Mouse (Mus musculus): ENCODE data around the gene Ccdc144b. TPM values are rescaled to one million over a fixed set of nuclear protein-coding genes. Genes with fewer than 3 reads are reported as not detected.

Ccdc144b gene
- not detected for total RNA-seq (2022)

- no peak for DNase-seq (ENCODE audit: low spot score in 2 of 2)
Observed at GRCm38 (mm10) chr3:36053447-36053846, at the start of gene Ccdc144b. Ccdc144b (minus strand) TSS chr3:36053547.

GRCm38 (mm10) chr3:36095371-36095770, 42.0 kb upstream of the Ccdc144b start:
- no peak for DNase-seq (ENCODE audit: low spot score in 2 of 2)

- DNase-seq (ENCODE audit: low spot score in 2 of 2): no peak
Observed at GRCm38 (mm10) chr3:36087591-36087990, 34.2 kb upstream of the Ccdc144b start.

- no peak for DNase-seq (ENCODE audit: low spot score in 2 of 2)
Observed at GRCm38 (mm10) chr3:36085394-36085793, 32.0 kb upstream of the Ccdc144b start.

GRCm38 (mm10) chr3:36083381-36083780, 30.0 kb upstream of the Ccdc144b start:
- no peak for DNase-seq (ENCODE audit: low spot score in 2 of 2)

GRCm38 (mm10) chr3:36082843-36083242, 29.5 kb upstream of the Ccdc144b start:
- no peak for DNase-seq (ENCODE audit: low spot score in 2 of 2)

- DNase-seq (ENCODE audit: low spot score in 2 of 2): no peak
Observed at GRCm38 (mm10) chr3:36080741-36081140, 27.4 kb upstream of the Ccdc144b start.

- no peak for DNase-seq (ENCODE audit: low spot score in 2 of 2)
Observed at GRCm38 (mm10) chr3:36079886-36080285, 26.5 kb upstream of the Ccdc144b start.

- DNase-seq (ENCODE audit: low spot score in 2 of 2): no peak
Observed at GRCm38 (mm10) chr3:36077386-36077785, 24.0 kb upstream of the Ccdc144b start.

- no peak for DNase-seq (ENCODE audit: low spot score in 2 of 2)
Observed at GRCm38 (mm10) chr3:36075466-36075865, 22.1 kb upstream of the Ccdc144b start.

GRCm38 (mm10) chr3:36074231-36074630, 20.9 kb upstream of the Ccdc144b start:
- no peak for DNase-seq (ENCODE audit: low spot score in 2 of 2)

- DNase-seq (ENCODE audit: low spot score in 2 of 2): no peak
Observed at GRCm38 (mm10) chr3:36071047-36071446, 17.7 kb upstream of the Ccdc144b start.

GRCm38 (mm10) chr3:36070436-36070835, 17.1 kb upstream of the Ccdc144b start:
- DNase-seq (ENCODE audit: low spot score in 2 of 2): no peak

GRCm38 (mm10) chr3:36067731-36068130, 14.4 kb upstream of the Ccdc144b start:
- no peak for DNase-seq (ENCODE audit: low spot score in 2 of 2)

GRCm38 (mm10) chr3:36065843-36066651, 12.7 kb upstream of the Ccdc144b start, which contains the start of gene Acad9:
Acad9 (plus strand) TSS chr3:36065979.
- DNase-seq (ENCODE audit: low spot score in 2 of 2): peak; percentile 81 to 85

- no peak for DNase-seq (ENCODE audit: low spot score in 2 of 2)
Observed at GRCm38 (mm10) chr3:36065166-36065565, 11.8 kb upstream of the Ccdc144b start.

GRCm38 (mm10) chr3:36064592-36065061, 11.3 kb upstream of the Ccdc144b start:
- no peak for DNase-seq (ENCODE audit: low spot score in 2 of 2)

GRCm38 (mm10) chr3:36060096-36060850, 6.9 kb upstream of the Ccdc144b start:
- peak; percentile 6 to 9 for DNase-seq (ENCODE audit: low spot score in 2 of 2)

- DNase-seq (ENCODE audit: low spot score in 2 of 2): no peak
Observed at GRCm38 (mm10) chr3:36049106-36049505, 4.2 kb downstream of the Ccdc144b start.

- no peak for DNase-seq (ENCODE audit: low spot score in 2 of 2)
Observed at GRCm38 (mm10) chr3:36045086-36045485, 8.3 kb downstream of the Ccdc144b start.

- DNase-seq (ENCODE audit: low spot score in 2 of 2): no peak
Observed at GRCm38 (mm10) chr3:36044520-36044919, 8.8 kb downstream of the Ccdc144b start.
